Mouse (Mus musculus): ENCODE data around the gene Aamdc. TPM values are rescaled to one million over a fixed set of nuclear protein-coding genes. Genes with fewer than 3 reads are reported as not detected.

The Aamdc gene
- polyA plus RNA-seq, 1 experiment = 33.5 TPM

- H3K36me3 ChIP-seq (ENCODE audit: control insufficient read depth, insufficient read depth, low read length) = no peaks in the 10 kb centered on the region
Measured at GRCm38 (mm10) chr7:97591336-97591735, 12.0 kb upstream of the Aamdc start.

GRCm38 (mm10) chr7:97590488-97590887, 11.2 kb upstream of the Aamdc start:
- H3K4me1 ChIP-seq (ENCODE audit: control insufficient read depth, insufficient read depth, low read length) = no peaks in the 10 kb centered on the region; the same call in 1 of the 2 replicates
- no peaks in the 10 kb centered on the region for H3K27me3 ChIP-seq (ENCODE audit: control insufficient read depth, insufficient read depth, low read length)
- no peak overlapping the region for H3K27ac ChIP-seq (ENCODE audit: control insufficient read depth, insufficient read depth, low read depth, low read length)
- TF ChIP-seq POLR2A (IDR thresholded peaks at IDR 0.05; ENCODE audit: control insufficient read depth, low read depth, low read length) = no peak
- no peak for TF ChIP-seq CTCF (IDR thresholded peaks at IDR 0.05; ENCODE audit: control insufficient read depth, insufficient read depth, insufficient replicate concordance, low read depth, low read length)
- no peaks in the 10 kb centered on the region for H3K36me3 ChIP-seq (ENCODE audit: control insufficient read depth, insufficient read depth, low read length)
- H3K4me3 ChIP-seq (ENCODE audit: control insufficient read depth, low read depth, low read length) = no peak overlapping the region

More at GRCm38 (mm10) chr7:97591336-97591735, 12.0 kb upstream of the Aamdc start:
- Histone ChIP-seq H3K27ac (ENCODE audit: control insufficient read depth, insufficient read depth, low read depth, low read length) (no peak overlapping the region), H3K4me3 (ENCODE audit: control insufficient read depth, low read depth, low read length) (no peak overlapping the region), H3K27me3 (ENCODE audit: control insufficient read depth, insufficient read depth, low read length) (no peaks in the 10 kb centered on the region), H3K4me1 (ENCODE audit: control insufficient read depth, insufficient read depth, low read length) (no peaks in the 10 kb centered on the region; the same call in 1 of the 2 replicates)
- TF ChIP-seq POLR2A (IDR thresholded peaks at IDR 0.05; ENCODE audit: control insufficient read depth, low read depth, low read length) (no peak), CTCF (IDR thresholded peaks at IDR 0.05; ENCODE audit: control insufficient read depth, insufficient read depth, insufficient replicate concordance, low read depth, low read length) (no peak)

GRCm38 (mm10) chr7:97588506-97588905, 9.2 kb upstream of the Aamdc start:
- no peak overlapping the region for H3K4me3 ChIP-seq (ENCODE audit: control insufficient read depth, low read depth, low read length)
- TF ChIP-seq CTCF (IDR thresholded peaks at IDR 0.05; ENCODE audit: control insufficient read depth, insufficient read depth, insufficient replicate concordance, low read depth, low read length) = no peak
- TF ChIP-seq POLR2A (IDR thresholded peaks at IDR 0.05; ENCODE audit: control insufficient read depth, low read depth, low read length) = no peak
- no peaks in the 10 kb centered on the region; the same call in 1 of the 2 replicates for H3K4me1 ChIP-seq (ENCODE audit: control insufficient read depth, insufficient read depth, low read length)
- H3K27me3 ChIP-seq (ENCODE audit: control insufficient read depth, insufficient read depth, low read length) = no peaks in the 10 kb centered on the region
- H3K27ac ChIP-seq (ENCODE audit: control insufficient read depth, insufficient read depth, low read depth, low read length) = no peak overlapping the region
- H3K36me3 ChIP-seq (ENCODE audit: control insufficient read depth, insufficient read depth, low read length) = no peaks in the 10 kb centered on the region

- peak overlapping the region; percentile 94 for H3K27ac ChIP-seq (ENCODE audit: control insufficient read depth, insufficient read depth, low read depth, low read length)
- TF ChIP-seq POLR2A (IDR thresholded peaks at IDR 0.05; ENCODE audit: control insufficient read depth, low read depth, low read length) = peak; percentile 54
- TF ChIP-seq CTCF (IDR thresholded peaks at IDR 0.05; ENCODE audit: control insufficient read depth, insufficient read depth, insufficient replicate concordance, low read depth, low read length) = no peak
- no peaks in the 10 kb centered on the region for H3K27me3 ChIP-seq (ENCODE audit: control insufficient read depth, insufficient read depth, low read length)
- H3K36me3 ChIP-seq (ENCODE audit: control insufficient read depth, insufficient read depth, low read length) = no peaks in the 10 kb centered on the region
- peaks cover 2% of the 10 kb centered on the region; the same call in 1 of the 2 replicates for H3K4me1 ChIP-seq (ENCODE audit: control insufficient read depth, insufficient read depth, low read length)
- peak overlapping the region; percentile 99 for H3K4me3 ChIP-seq (ENCODE audit: control insufficient read depth, low read depth, low read length)
Measured at GRCm38 (mm10) chr7:97580843-97581214, 1.5 kb upstream of the Aamdc start.

GRCm38 (mm10) chr7:97579976-97580842, 912 bp upstream of the Aamdc start:
- H3K36me3 ChIP-seq (ENCODE audit: control insufficient read depth, insufficient read depth, low read length) = no peaks in the 10 kb centered on the region
- no peaks in the 10 kb centered on the region for H3K27me3 ChIP-seq (ENCODE audit: control insufficient read depth, insufficient read depth, low read length)
- peak overlapping the region; percentile 94 for H3K27ac ChIP-seq (ENCODE audit: control insufficient read depth, insufficient read depth, low read depth, low read length)
- H3K4me3 ChIP-seq (ENCODE audit: control insufficient read depth, low read depth, low read length) = peak overlapping the region; percentile 99
- H3K4me1 ChIP-seq (ENCODE audit: control insufficient read depth, insufficient read depth, low read length) = peaks cover 2% of the 10 kb centered on the region; the same call in 1 of the 2 replicates
- TF ChIP-seq POLR2A (IDR thresholded peaks at IDR 0.05; ENCODE audit: control insufficient read depth, low read depth, low read length) = no peak
- TF ChIP-seq CTCF (IDR thresholded peaks at IDR 0.05; ENCODE audit: control insufficient read depth, insufficient read depth, insufficient replicate concordance, low read depth, low read length) = no peak

GRCm38 (mm10) chr7:97578361-97579066, 783 bp downstream of the Aamdc start:
- Histone ChIP-seq H3K4me3 (ENCODE audit: control insufficient read depth, low read depth, low read length) (peak overlapping the region; percentile 99), H3K27ac (ENCODE audit: control insufficient read depth, insufficient read depth, low read depth, low read length) (peak overlapping the region; percentile 94), H3K4me1 (ENCODE audit: control insufficient read depth, insufficient read depth, low read length) (peaks cover 2% of the 10 kb centered on the region; the same call in 1 of the 2 replicates), H3K36me3 (ENCODE audit: control insufficient read depth, insufficient read depth, low read length) (no peaks in the 10 kb centered on the region), H3K27me3 (ENCODE audit: control insufficient read depth, insufficient read depth, low read length) (no peaks in the 10 kb centered on the region)
- TF ChIP-seq POLR2A (IDR thresholded peaks at IDR 0.05; ENCODE audit: control insufficient read depth, low read depth, low read length) = no peak
- TF ChIP-seq CTCF (IDR thresholded peaks at IDR 0.05; ENCODE audit: control insufficient read depth, insufficient read depth, insufficient replicate concordance, low read depth, low read length) = no peak

GRCm38 (mm10) chr7:97570389-97570788, 8.9 kb downstream of the Aamdc start:
- H3K4me3 ChIP-seq (ENCODE audit: control insufficient read depth, low read depth, low read length) = no peak overlapping the region
- no peak for TF ChIP-seq CTCF (IDR thresholded peaks at IDR 0.05; ENCODE audit: control insufficient read depth, insufficient read depth, insufficient replicate concordance, low read depth, low read length)
- no peak for TF ChIP-seq POLR2A (IDR thresholded peaks at IDR 0.05; ENCODE audit: control insufficient read depth, low read depth, low read length)
- H3K4me1 ChIP-seq (ENCODE audit: control insufficient read depth, insufficient read depth, low read length) = no peaks in the 10 kb centered on the region
- no peaks in the 10 kb centered on the region for H3K27me3 ChIP-seq (ENCODE audit: control insufficient read depth, insufficient read depth, low read length)
- no peak overlapping the region for H3K27ac ChIP-seq (ENCODE audit: control insufficient read depth, insufficient read depth, low read depth, low read length)
- no peaks in the 10 kb centered on the region for H3K36me3 ChIP-seq (ENCODE audit: control insufficient read depth, insufficient read depth, low read length)

All from testis, adult 2 months (tissue).